Mouse (Mus musculus) telencephalon, adult 2 months (tissue): ENCODE measurements at regions not wholly inside any gene's neighbourhood (a gene's known extent, or its start where the extent isn't known, plus 50 kb on each side); places are given as distances from the start of the nearest gene placed in this dataset.
"Not testable (repeated sequence)": the region's sequence is repeated elsewhere in the genome, so short reads cannot be mapped to it uniquely, and the experiment has no call there.

ENCODE experiments used
- DNase-seq: peaks from one replicate; pipeline ENCODE4 v3.0.0-alpha.2; 2011; ENCODE audit warnings: low read depth, low spot score

- no peak for DNase-seq
Observed at GRCm38 (mm10) chr12:77056748-77057370, 94.9 kb upstream of the Max start.

DNA sequence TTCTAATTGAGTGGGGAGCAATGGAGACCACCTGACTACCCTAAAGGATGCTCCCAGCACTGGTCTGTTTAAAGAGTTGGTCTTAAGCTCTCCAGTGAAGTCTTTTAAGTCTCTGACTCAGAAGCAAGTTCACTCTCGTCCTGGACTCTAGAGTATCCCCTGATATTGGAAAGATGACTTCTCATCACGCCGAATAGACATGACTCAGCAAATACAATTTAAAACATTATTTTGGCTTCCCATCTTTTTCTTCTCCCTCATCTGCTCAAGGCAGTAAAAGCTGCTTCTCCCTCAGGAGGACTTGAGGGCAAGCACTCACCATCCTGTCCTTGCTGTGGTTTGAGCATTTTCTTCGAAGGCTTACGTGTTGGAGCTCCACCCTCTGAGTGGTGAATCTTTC lies 92.7 kb upstream of the Max start:
- no peak for DNase-seq

DNA sequence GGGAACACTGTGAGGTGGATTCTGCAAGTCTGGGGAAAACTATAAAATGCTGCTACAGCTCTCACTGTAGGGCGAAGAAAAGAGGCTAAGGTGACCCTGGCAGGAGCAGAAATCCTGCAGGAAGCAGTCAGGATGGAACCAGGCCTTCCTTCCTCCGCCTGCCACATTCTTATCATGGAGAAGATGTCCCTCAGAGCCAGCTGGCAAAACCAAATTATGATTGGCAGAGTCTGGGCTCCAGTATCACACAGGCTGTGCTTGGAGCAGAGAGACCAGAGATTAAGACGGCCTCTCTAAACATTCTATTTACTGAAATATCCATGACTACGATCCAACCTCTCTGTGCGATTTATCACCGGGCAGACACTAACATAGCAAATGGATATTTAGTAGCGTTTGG lies 92.2 kb upstream of the Max start:
- no peak for DNase-seq

- peak; percentile 23 for DNase-seq
Observed at GRCm38 (mm10) chr12:77052853-77053252, 90.9 kb upstream of the Max start.

- no peak for DNase-seq
Observed at GRCm38 (mm10) chr12:77048380-77048779, 86.4 kb upstream of the Max start.

GRCm38 (mm10) chr12:77047273-77047672 lies 85.3 kb upstream of the Max start:
- DNase-seq, result no peak

DNA sequence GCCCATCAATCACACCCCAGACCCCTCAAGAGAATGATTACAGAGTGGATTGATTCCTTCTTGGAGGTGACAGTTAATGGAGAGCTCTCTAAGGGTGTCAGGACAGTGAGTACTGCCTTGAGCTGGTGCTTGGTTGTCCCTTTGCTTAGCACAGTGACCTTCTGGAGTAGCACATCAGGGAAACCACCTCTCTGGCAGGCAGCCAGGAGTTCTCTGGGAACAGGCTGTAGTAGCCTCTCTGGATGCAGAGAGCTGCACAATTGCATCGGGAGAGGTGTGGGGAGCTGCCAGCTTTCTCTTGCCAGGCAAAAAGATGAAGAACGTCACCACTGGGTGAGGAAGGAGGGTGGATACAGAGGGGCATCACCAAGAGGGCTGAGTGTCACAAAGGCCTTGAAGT lies 84.0 kb upstream of the Max start:
- DNase-seq, result no peak

DNA sequence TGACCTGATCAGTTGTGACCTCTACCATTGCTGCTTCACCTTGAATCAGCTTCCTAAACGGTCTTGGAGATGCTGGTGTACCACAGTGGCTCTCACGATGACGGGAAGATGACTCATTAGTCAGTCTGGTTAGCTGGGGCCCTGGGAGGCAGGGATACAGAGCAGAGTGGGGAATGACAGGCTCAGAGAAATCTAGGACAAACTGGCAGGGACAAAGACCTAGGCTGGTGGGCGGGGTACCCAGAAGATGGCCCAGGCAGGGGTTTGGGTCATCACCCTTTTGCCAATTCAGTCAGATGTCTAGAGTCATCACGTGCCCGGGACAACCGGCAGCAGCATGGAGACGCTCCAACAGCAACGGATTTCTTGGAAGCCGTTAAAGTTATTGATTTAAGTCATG lies 83.4 kb upstream of the Max start:
- DNase-seq, result no peak

DNA sequence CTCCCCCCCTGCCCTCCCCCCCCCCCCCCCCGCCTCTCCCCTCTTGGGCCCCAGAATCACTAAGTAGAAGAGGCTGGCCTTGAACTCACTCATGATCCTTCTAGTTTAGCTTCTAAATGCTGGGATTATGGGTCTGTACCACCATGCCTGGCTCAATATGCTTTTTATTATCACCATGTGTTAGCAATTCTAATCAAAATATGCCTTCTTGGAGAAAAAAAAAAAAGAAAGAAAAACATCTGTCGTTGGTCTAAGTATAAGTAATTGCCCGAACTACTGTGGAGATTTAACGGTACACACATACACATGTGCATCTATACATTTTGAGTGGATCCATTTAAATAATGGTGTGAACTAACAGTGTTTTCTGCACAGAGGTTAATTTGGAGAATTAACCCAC lies 80.4 kb upstream of the Max start:
- no peak for DNase-seq

DNA sequence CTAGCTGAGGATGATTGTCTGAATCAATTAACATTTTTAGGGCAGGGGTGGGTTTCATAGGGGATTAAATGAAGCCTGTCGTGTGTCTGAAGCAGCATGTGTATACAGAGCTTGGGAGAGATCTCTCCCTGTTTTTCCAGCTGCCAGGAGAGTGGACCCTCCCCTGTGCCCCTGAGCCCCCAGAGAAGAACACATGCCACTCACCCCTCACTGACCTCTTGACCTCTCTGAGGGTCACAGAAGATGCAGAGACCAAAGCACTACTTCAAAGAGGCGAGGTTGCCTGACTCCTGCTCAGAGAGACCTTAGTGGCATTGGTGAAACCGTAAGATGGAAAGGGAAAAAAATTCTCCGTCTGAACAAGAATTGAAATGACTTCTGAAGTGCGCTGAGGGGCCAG lies 79.1 kb upstream of the Max start:
- DNase-seq, result no peak

DNA sequence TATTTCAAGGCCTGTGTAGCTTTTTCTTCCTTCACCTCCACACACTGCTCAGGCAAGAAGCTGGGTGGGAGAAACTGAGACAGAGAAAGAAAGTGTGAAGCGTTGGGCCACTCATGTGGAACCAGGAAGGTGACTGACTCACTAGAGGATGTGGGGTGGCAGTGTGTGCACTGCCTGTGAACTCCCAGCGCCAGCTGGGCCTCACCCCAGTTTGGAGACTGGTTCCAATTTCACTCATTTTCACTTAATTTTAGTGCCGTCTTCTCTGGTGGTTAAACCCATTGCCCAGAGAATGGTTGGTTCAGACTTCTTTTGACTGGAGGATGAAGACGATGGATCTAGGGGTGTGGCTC lies 77.9 kb upstream of the Max start:
- DNase-seq, result no peak

DNA sequence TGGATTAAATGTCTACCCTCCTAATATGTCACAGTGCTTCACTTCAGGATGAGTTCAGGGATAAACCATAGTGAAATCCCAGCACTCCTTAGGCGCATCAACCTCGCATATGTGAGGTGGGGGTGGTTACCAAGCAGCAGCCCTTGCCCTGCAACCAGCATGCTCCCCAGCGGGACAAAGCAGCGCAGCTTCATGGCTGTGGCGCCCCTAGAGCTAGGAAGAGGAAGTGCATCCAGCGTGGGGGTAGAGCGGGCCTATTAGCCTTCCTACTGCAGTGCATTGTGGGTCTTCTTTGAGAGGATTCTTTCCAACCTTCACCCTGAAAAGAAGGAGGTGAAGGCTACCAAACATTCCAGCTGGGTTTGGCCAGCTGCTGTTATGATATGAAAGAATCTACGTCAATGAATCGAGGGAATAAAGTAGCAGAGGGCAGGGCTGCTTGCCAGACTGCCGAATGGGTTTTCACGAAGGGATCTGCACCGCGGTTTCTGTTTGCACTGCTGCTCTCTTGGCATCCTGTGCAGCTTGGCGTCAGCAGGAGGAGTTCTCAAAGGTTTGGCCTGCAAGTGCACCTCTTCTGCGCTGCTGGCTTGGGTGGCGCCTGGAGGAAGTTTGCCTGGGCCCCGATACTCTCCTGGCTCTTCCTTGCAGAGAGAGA lies 77.4 kb upstream of the Max start:
- no peak for DNase-seq

DNA sequence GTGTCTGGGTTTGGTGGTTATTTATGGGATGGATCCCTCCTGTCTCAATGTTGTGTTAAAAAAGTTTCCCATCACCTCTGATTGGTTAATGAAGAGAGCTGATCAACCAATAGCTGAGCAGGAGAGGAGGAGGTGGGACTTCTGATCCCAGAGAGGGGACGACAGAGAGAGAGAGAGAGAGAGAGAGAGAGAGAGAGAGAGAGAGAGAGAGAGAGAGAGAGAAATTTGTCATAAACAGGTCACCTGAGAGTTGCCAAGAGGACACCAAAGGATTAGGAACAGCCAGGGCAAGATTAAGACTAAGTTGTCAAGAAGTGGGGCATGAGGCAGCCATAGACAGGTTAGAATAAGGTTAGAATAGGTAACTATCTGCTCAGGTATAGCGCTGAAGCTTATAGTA lies 73.7 kb upstream of the Max start:
- no peak for DNase-seq

DNA sequence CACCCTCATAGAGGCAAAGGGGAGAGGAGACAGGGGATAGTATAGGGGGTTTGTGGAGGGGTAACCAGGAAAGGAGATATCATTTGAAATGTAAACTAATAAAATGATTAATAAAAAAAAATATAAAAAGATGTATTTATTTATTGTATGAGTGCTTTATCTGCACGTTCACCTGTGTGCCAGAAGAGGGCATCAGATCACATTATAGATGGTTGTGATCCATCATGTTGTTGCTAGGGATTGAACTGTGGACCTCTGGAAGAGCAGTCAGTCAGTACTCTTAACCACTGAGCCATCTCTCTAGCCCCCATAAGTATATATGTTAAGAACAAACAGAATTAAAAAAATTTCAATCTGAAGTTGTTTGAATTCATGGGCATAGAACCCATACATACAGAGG lies 69.4 kb upstream of the Max start:
- no peak for DNase-seq

- no peak for DNase-seq
Observed at GRCm38 (mm10) chr12:77025431-77025879, 63.5 kb upstream of the Max start.

DNA sequence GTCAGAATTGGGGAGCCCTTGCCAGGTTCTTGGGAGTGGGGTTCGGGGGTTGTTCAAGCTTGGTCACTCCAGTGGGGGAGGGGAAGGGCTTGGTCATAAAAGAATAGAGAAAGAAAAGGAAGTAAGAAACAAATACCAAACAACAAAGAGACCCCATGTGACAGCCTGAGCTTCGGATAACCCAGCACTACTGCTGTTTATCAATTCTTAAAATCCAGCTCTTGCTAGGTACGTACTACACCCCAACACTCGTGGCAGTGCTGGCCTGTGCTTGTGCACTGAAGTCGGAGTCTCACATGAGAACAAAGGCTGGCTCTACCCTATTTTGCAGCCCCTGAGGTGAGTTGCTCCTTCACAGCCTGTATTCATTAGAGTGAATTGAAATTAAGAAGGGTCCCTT lies 60.5 kb upstream of the Max start:
- no peak for DNase-seq

GRCm38 (mm10) chr12:77021881-77022280 lies 59.9 kb upstream of the Max start:
- DNase-seq, result no peak

- DNase-seq, result peak; percentile 77
Observed at GRCm38 (mm10) chr12:77019708-77020511, 57.9 kb upstream of the Max start.

DNA sequence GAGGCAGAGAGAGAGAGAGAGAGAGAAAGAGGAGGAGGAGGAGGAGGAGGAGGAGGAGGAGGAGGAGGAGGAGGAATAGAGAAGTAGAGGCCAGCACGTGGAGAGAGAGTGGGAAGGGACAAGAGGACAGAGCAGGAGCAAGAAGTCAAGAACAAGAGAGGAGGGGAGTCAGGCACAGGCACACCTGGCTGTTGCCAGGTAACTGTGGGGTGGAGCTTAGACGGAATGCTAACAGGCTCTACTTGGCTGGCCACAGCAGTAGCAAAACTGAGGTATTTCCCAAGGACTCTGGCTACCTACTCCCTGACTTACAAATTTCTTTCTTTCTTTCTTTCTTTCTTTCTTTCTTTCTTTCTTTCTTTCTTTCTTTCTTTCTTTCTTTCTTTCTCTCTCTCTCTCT lies 57.1 kb upstream of the Max start:
- not testable (repeated sequence) for DNase-seq

DNA sequence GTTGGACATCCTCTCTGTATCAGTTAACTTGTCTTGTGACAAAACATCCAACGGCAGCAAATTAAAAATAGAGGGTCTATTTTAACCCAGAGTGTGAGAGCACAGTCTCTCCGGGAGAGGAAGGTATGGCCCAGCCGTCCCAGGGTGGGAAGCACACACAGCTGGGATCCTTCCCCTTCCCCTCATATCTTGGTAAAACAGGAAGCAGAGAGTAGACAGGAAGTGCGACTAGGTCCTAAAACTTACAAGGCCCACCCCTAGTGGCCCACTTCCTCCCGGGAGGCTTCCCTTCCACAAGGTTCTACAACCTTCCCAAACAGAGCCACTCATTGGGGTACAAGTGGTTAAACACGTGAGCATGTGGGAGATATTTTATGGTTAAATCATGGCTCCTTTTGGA lies 56.4 kb upstream of the Max start:
- DNase-seq, result no peak

DNA sequence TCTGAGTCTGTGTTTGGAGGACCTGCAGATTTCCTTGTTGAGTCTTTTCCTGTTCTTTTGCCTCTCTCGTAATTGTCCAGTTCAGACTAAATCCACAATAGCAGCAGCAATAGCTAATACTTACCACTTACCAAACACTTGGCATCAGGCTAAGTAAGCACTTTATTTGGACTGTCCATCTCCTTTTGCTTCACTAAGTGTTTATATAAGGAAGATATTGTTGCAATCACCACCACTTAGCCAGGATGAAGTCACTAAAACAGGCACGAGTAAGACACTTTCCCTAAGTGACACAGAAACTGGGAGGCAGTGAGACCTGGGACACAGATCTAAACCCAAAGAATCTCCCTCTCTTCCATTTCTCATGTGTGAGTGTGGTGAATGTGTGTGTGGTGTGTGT lies 52.9 kb upstream of the Max start:
- DNase-seq, result no peak
